Mouse (Mus musculus): ENCODE data around the gene Akt1.

DNA sequence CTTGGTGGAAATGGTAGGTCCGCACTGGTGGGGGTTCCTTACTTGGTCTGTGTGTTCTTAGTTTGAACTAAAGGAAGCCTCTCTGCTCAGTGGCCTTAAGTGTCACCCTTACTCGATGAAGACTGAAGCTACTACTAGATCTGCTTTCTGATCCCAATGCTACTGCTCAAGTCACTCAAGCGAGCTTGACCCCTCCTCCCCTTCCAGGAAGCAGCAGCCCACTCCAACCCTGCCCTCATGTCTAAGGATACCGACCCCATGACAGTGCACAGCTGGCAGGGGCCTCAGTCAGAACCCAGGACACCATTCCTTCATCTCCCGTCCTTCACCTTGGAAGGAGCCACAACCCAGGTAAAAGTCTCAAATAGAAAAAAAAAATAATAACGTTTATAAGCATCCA lies 45.5 kb upstream of the Akt1 start, which contains the start of gene Cep170b:
- TF ChIP-seq CTCF (IDR thresholded peaks at IDR 0.05; ENCODE audit: low read depth, low read length) (no peak), POLR2A (IDR thresholded peaks at IDR 0.05; ENCODE audit: insufficient read depth, low read length) (no peak), EP300 (IDR thresholded peaks at IDR 0.05; ENCODE audit: insufficient read depth, low read depth, low read length) (no peak)

Measured in ES-Bruce4 (cell line).